Mouse (Mus musculus) T-cell, adult 2 months (primary cell): ENCODE measurements around the gene Fkbp8.
"Not testable (repeated sequence)": the region's sequence is repeated elsewhere in the genome, so short reads cannot be mapped to it uniquely, and the experiment has no call there.

Experiments used
- DNase-seq: peaks from one replicate; pipeline ENCODE4 v3.0.0; 2022; ENCODE audit warnings: low spot score

The Fkbp8 gene

GRCm38 (mm10) chr8:70501820-70502529 is 25.5 kb upstream of the Fkbp8 start:
- no peak for DNase-seq

GRCm38 (mm10) chr8:70502540-70502939 is 25.0 kb upstream of the Fkbp8 start:
- no peak for DNase-seq

- DNase-seq, result peak; percentile 49
Measured at GRCm38 (mm10) chr8:70503062-70503750, 24.3 kb upstream of the Fkbp8 start.

- DNase-seq, result no peak
Measured at GRCm38 (mm10) chr8:70504291-70504716, 23.2 kb upstream of the Fkbp8 start.

- peak; percentile 77 for DNase-seq
Measured at GRCm38 (mm10) chr8:70504851-70505250, 22.7 kb upstream of the Fkbp8 start.

- DNase-seq, result no peak
Measured at GRCm38 (mm10) chr8:70505698-70506327, 21.7 kb upstream of the Fkbp8 start.

GRCm38 (mm10) chr8:70506328-70507026 is 21.0 kb upstream of the Fkbp8 start, which contains the start of gene Rex1bd:
Rex1bd (minus strand) TSS chr8:70506752.
- DNase-seq, result peak; percentile 91

- DNase-seq, result no peak
Measured at GRCm38 (mm10) chr8:70507027-70507393, 20.5 kb upstream of the Fkbp8 start.

GRCm38 (mm10) chr8:70509281-70509952 is 18.1 kb upstream of the Fkbp8 start:
- DNase-seq, result no peak

- DNase-seq, result peak; percentile 98
Measured at GRCm38 (mm10) chr8:70510228-70510915, 17.2 kb upstream of the Fkbp8 start, which contains the start of gene Uba52. Uba52 (minus strand) TSS chr8:70510801.

GRCm38 (mm10) chr8:70511174-70511573 is 16.4 kb upstream of the Fkbp8 start:
- not testable (repeated sequence) for DNase-seq

- no peak for DNase-seq
Measured at GRCm38 (mm10) chr8:70511770-70512169, 15.8 kb upstream of the Fkbp8 start.

GRCm38 (mm10) chr8:70512253-70512903 is 15.1 kb upstream of the Fkbp8 start:
- peak; percentile 26 for DNase-seq

- DNase-seq, result no peak
Measured at GRCm38 (mm10) chr8:70513441-70513840, 14.1 kb upstream of the Fkbp8 start.

- DNase-seq, result no peak
Measured at GRCm38 (mm10) chr8:70517940-70518643, 9.4 kb upstream of the Fkbp8 start.

- DNase-seq, result no peak
Measured at GRCm38 (mm10) chr8:70519043-70519442, 8.5 kb upstream of the Fkbp8 start.

- no peak for DNase-seq
Measured at GRCm38 (mm10) chr8:70519606-70520005, 7.9 kb upstream of the Fkbp8 start.

- peak; percentile 97 for DNase-seq
Measured at GRCm38 (mm10) chr8:70522592-70523403, 4.7 kb upstream of the Fkbp8 start.

- DNase-seq, result no peak
Measured at GRCm38 (mm10) chr8:70527111-70527511, 413 bp upstream of the Fkbp8 start.
